Mouse (Mus musculus) central nervous system, embryonic 18 days (tissue): ENCODE measurements around the gene Commd9. TPM values are rescaled to one million over a fixed set of nuclear protein-coding genes. Genes with fewer than 3 reads are reported as not detected.

ENCODE experiments used
- polyA plus RNA-seq: library from polyadenylated mRNA; depleted of rRNA; stranded (reverse); fragments of >200 nt; gene quantifications from 2 replicates; pipeline ENCODE4 v1.2.3, GENCODE M21; 2012; rRNA removed

Commd9 gene
- polyA plus RNA-seq: 129 and 150 TPM in 2 replicates

DNA sequence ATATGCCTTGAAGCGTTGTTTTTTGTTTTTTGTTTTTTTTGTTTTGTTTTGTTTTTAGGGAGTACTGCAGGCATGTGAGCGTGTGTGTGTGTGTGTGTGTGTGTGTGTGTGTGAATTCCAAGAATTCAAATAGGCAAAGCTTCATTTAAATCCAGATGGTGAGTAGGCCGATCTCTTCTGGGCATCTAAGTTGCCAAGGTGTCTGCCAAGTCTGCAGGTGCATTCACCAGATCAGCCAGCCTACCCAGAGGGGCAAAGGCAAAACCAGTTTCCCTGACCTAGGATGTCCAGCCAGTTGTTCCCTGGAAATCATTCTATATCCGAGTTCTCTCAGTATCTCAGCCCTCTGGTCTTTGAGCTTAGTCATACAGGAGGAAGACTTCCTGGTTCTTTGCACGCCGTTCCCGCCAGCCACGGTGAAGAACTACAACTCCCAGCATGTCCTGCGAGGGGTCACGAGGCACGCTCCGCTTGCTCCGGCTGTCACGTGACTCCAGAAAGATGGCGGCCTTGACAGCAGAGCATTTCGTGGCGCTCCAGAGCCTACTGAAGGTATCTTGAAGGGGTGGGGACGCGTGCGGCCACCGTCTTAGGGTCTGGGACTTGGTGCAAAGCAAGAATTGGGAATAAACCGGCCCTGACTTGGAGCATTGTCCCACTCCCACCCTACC is at the start of gene Commd9:
Gene Commd9, plus strand, starts transcription at position 480 of the 671 bp plus-strand sequence.

DNA sequence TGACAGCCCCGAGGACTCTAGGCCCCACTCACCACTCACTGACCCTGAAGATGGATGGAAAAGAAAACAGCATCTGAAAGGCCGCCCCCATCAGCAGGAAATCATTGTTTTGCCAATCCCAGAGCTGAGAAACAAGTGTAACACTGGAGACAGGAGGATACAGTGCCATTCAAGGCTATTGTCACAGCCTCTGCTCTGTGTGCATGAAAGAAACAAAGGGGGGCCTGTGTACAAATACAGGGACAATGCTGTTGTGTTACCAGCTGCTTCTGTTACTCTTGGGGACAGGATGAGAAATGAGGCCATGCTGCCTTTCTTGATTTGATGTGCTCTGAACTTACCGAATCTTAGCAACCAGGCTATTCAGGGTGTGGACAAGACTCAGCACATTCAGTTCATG is 3.0 kb upstream of the Commd9 start, which contains the start of gene Prr5l:
Gene Prr5l, minus strand, starts transcription at position 30 of the 400 bp plus-strand sequence.

Other genes with a start within 250 kb of the Commd9 start
- gene Rag1, start 236.7 kb upstream of the Commd9 start, polyA plus RNA-seq: 0.10 and 0.13 TPM in 2 replicates
- 20.9 and 25.0 TPM in 2 replicates for gene B230118H07Rik, start 236.7 kb upstream of the Commd9 start, polyA plus RNA-seq
- 11.8 and 12.6 TPM in 2 replicates for gene Traf6, start 207.8 kb upstream of the Commd9 start, polyA plus RNA-seq
- 2.8 and 2.9 TPM in 2 replicates for gene Prr5l, start 3.2 kb upstream of the Commd9 start, polyA plus RNA-seq